Mouse (Mus musculus): ENCODE results near the gene Gad2. TPM values are rescaled to one million over a fixed set of nuclear protein-coding genes. Genes with fewer than 3 reads are reported as not detected.
"Not testable (repeated sequence)": the region's sequence is repeated elsewhere in the genome, so short reads cannot be mapped to it uniquely, and the experiment has no call there.

Gene Gad2
- total RNA-seq (2014; rRNA removed) = 49.4 and 77.6 TPM in 2 replicates
- 43.2 and 52.6 TPM in 2 replicates for polyA plus RNA-seq (2015; fragmentation: Nextera tagmentation; extraction: Ambion mirVana)

GRCm38 (mm10) chr2:22621828-22622731 lies at the start of gene Gad2:
Gene Gad2, plus strand, starts transcription at chr2:22622205.
- peak; percentile 82 for ATAC-seq (ENCODE audit: low FRiP score)
- no peaks in the 10 kb centered on the region for H3K36me3 ChIP-seq (ENCODE audit: insufficient read depth, low read length)
- H3K4me2 ChIP-seq (ENCODE audit: low read depth, low read length, poor library complexity, severe bottlenecking) = peak within 1 kb of the TSS; percentile 63
- 0 out of 2 replicates have a peak, but pooled peaks cover 4% of the 10 kb centered on the region for H3K4me1 ChIP-seq (ENCODE audit: insufficient read depth, low read length)
- under 1% methylated on average over 55 of the region's 55 CpGs for WGBS
- peaks cover 15% of the 10 kb centered on the region for H3K27me3 ChIP-seq (ENCODE audit: insufficient read depth, low read length)
- peak within 1 kb of the TSS; percentile 51 for H3K4me3 ChIP-seq (ENCODE audit: low read depth, low read length)
- DNase-seq (ENCODE audit: low spot score) = peak; percentile 63
- no peaks in the 10 kb centered on the region for H3K9me3 ChIP-seq (ENCODE audit: low read length)
- TF ChIP-seq CTCF (IDR thresholded peaks at IDR 0.05) = 0 out of 2 replicates have a peak, but pooled peaks have one; percentile 4
- peak within 1 kb of the TSS; percentile 76 for H3K9ac ChIP-seq (replicated peaks; ENCODE audit: low read length, poor library complexity, severe bottlenecking)
- peak within 1 kb of the TSS; percentile 84 for H3K27ac ChIP-seq (ENCODE audit: low read depth, low read length)

- WGBS = 83% methylated on average over 14 of the region's 14 CpGs
- not testable (repeated sequence) for H3K27ac ChIP-seq (ENCODE audit: low read depth, low read length); H3K4me3 ChIP-seq (ENCODE audit: low read depth, low read length); H3K9me3 ChIP-seq (ENCODE audit: low read length); H3K4me1 ChIP-seq (ENCODE audit: insufficient read depth, low read length); H3K9ac ChIP-seq (replicated peaks; ENCODE audit: low read length, poor library complexity, severe bottlenecking); H3K4me2 ChIP-seq (ENCODE audit: low read depth, low read length, poor library complexity, severe bottlenecking); DNase-seq (ENCODE audit: low spot score); H3K27me3 ChIP-seq (ENCODE audit: insufficient read depth, low read length); H3K36me3 ChIP-seq (ENCODE audit: insufficient read depth, low read length)
- peak; percentile 86 for ATAC-seq (ENCODE audit: low FRiP score)
These were observed 34.4 kb upstream of the Gad2 start for GRCm38 (mm10) chr2:22587469-22588169.

- not testable (repeated sequence) for H3K27me3 ChIP-seq (ENCODE audit: insufficient read depth, low read length); H3K4me3 ChIP-seq (ENCODE audit: low read depth, low read length); H3K4me2 ChIP-seq (ENCODE audit: low read depth, low read length, poor library complexity, severe bottlenecking); H3K36me3 ChIP-seq (ENCODE audit: insufficient read depth, low read length); H3K4me1 ChIP-seq (ENCODE audit: insufficient read depth, low read length); H3K9ac ChIP-seq (replicated peaks; ENCODE audit: low read length, poor library complexity, severe bottlenecking); H3K27ac ChIP-seq (ENCODE audit: low read depth, low read length); DNase-seq (ENCODE audit: low spot score); H3K9me3 ChIP-seq (ENCODE audit: low read length)
- peak; percentile 61 for ATAC-seq (ENCODE audit: low FRiP score)
- WGBS = 81% methylated on average over 5 of the region's 5 CpGs
These were observed 33.8 kb upstream of the Gad2 start for GRCm38 (mm10) chr2:22588170-22588541.

- not testable (repeated sequence) for H3K27ac ChIP-seq (ENCODE audit: low read depth, low read length); H3K36me3 ChIP-seq (ENCODE audit: insufficient read depth, low read length); H3K4me1 ChIP-seq (ENCODE audit: insufficient read depth, low read length); H3K9me3 ChIP-seq (ENCODE audit: low read length); H3K9ac ChIP-seq (replicated peaks; ENCODE audit: low read length, poor library complexity, severe bottlenecking); DNase-seq (ENCODE audit: low spot score); H3K4me3 ChIP-seq (ENCODE audit: low read depth, low read length); H3K27me3 ChIP-seq (ENCODE audit: insufficient read depth, low read length); H3K4me2 ChIP-seq (ENCODE audit: low read depth, low read length, poor library complexity, severe bottlenecking)
- 64% methylated on average over 12 of the region's 12 CpGs for WGBS
- ATAC-seq (ENCODE audit: low FRiP score) = peak; percentile 94
These were observed 33.2 kb upstream of the Gad2 start for GRCm38 (mm10) chr2:22588673-22589381.

GRCm38 (mm10) chr2:22589382-22590205 lies 32.4 kb upstream of the Gad2 start:
- WGBS = 89% methylated on average over 16 of the region's 17 CpGs
- not testable (repeated sequence) for H3K27me3 ChIP-seq (ENCODE audit: insufficient read depth, low read length); H3K27ac ChIP-seq (ENCODE audit: low read depth, low read length); DNase-seq (ENCODE audit: low spot score); H3K4me3 ChIP-seq (ENCODE audit: low read depth, low read length); H3K9me3 ChIP-seq (ENCODE audit: low read length); H3K9ac ChIP-seq (replicated peaks; ENCODE audit: low read length, poor library complexity, severe bottlenecking); H3K36me3 ChIP-seq (ENCODE audit: insufficient read depth, low read length); H3K4me2 ChIP-seq (ENCODE audit: low read depth, low read length, poor library complexity, severe bottlenecking); H3K4me1 ChIP-seq (ENCODE audit: insufficient read depth, low read length)
- ATAC-seq (ENCODE audit: low FRiP score) = peak; percentile 91

Measured in midbrain, postnatal 0 days (tissue).